Mouse (Mus musculus) 416B (cell line): ENCODE measurements around the gene Cyp2c40.
"Not testable (repeated sequence)": the region's sequence is repeated elsewhere in the genome, so short reads cannot be mapped to it uniquely, and the experiment has no call there.

Experiments
- DNase-seq: peaks from one replicate; pipeline ENCODE4 v3.0.0; 2011; ENCODE audit warnings: low read depth

Cyp2c40 gene

DNA sequence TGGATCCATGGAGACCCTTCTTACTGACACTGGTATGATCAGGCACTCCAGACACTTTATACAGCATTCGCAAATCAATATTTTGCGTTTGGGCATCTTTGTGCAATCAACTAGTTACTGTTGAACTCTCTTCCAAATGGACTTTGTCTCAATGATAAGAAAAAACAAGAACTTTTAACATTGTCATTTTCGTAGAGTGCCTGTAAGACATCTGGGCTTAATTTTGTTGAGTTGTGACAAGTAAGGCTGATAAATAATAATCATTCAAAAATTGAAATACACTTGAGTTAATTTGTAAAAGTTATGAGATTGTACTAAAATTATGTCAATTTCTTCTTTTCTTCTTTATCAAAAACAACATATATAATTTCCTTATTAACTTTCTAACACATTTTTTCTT lies at the start of gene Cyp2c40:
Gene Cyp2c40, minus strand, starts transcription at position 101 of the 400 bp plus-strand sequence.
- DNase-seq: not testable (repeated sequence)

DNA sequence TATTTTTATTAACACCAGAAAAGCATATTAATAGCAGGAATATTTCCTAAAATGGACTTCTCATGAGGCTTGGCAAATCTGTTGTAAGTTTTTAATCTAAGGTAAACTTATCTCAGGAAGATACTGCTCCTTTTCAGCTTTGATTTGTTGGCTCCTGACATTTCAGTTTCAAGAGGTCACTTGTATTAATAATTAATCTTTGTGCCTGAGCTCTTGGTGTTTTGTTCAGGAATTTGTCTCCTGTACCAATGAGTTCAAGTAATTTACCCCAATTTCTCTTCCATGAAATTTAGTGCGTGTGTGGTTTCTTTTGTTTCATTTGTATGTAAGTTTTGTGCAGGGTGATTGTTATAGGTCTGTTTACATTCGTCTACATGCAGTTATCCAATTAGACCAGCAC lies 8.3 kb upstream of the Cyp2c40 start:
- DNase-seq: not testable (repeated sequence)

DNA sequence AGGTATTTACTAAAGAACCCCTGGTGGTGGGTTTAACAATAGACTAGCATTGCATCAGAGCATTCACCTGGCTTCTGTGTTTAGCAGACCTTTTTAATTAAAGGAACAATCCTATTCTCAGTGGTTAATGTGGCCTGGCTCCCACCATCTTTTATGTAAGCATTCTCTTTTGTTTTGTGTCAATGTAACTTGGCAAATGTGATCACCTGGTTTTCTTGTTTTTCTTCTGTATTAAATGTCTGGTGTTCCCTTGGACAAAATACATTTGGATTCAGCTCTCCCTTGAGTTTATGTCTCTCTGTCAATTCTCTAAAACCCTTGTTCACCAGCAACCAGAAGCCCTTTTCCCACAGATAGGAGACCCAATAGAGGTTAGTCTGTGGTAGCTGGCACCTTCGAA lies 3.8 kb upstream of the Cyp2c40 start:
- DNase-seq: not testable (repeated sequence)

DNA sequence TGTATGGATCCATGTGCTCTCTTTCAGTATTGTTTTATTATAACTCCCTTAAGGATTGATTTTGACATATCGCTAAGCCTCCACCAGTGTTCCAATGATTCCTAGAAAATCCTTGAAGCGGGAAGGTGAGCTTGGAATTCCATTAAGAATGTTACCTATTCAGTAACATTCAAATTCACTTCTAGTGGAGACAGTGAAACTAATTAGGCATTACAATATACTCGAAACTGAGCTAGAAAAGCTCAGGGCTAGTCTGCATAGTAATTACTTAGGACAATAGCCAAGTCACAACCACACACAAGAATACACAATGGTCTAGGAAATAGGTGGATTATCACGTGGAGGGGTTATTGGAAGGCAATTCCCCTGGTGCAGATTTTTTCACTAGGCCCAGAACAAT lies 3.4 kb upstream of the Cyp2c40 start:
- DNase-seq: not testable (repeated sequence)

DNA sequence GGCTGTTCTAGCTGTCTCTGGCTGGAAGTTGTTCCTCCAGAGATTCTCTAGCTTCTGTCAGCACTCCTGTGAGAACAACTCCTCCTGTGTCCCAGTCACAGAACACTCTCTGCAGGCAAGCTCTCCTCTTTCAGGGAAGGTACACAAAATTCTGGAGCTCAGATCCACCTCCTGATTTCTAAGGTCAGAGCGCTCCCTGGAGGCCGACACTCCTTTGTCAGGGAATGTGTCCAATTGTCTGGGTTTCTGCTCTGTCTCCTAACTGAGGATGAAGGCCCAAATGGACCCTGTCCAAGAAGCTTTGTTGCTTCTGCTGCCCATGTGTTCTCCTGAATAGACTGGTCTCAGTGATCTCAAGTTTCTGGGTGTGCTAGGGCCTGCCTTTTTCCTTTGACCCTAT lies 27.2 kb downstream of the Cyp2c40 start:
- not testable (repeated sequence) for DNase-seq

DNA sequence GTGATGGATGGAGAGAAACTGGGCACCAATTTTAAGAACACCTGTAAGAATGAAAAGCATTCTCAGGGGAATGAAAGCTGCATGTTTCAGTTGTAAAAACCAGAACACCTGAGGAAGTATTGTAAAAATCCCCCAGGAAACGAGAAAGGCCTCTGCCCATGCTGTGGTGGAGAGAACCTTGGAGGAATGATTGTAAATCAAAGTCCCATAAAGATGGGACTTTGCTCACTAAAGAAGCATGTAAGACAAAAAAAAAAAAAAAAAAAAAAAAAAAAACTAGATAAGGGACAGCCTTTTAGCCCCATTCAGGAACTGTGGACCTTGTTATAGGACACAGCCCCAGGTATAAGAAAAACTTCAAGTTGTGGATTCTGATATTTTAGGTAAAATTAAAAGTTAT lies 67.3 kb downstream of the Cyp2c40 start:
- DNase-seq: no peak

DNA sequence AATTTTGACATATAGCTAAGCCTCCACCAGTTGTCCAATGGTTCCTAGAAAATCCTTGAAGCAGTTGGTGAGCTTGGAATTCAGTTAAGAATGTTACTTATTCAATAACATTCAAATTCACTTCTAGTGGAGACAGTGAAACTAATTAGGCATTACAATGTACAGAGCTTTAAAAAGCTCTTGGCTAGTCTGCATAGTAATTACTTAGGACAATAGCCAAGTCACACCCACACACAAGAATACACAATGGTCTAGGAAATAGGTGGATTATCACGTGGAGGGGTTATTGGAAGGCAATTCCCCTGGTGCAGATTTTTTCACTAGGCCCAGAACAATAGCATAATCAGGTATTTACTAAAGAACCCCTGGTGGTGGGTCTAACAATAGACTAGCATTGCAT lies 68.3 kb downstream of the Cyp2c40 start:
- not testable (repeated sequence) for DNase-seq

DNA sequence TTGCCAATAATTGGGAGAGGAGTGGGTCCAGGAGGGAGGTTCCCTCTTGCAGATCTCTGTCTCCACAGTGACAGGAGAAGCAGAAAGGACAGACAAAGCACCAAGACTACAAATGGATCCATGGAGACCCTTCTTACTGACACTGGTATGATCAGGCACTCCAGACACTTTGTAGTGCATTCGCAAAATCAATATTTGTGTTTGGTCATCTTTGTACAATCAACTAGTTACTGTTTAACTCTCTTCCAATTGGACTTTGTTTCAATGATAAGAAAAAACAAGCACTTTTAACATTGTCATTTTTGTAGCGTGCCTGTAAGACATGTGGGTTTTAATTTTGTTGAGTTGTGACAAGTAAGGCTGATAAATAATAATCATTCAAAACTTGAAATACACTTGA lies 71.7 kb downstream of the Cyp2c40 start, which contains the start of gene Cyp2c68:
Gene Cyp2c68, minus strand, starts transcription at position 135 of the 400 bp plus-strand sequence.
- DNase-seq: no peak
